Mouse (Mus musculus): Measurements from ENCODE around the gene Gadd45g. TPM values are rescaled to one million over a fixed set of nuclear protein-coding genes. Genes with fewer than 3 reads are reported as not detected.

Gene Gadd45g
- polyA plus RNA-seq (2015; fragmentation: Nextera tagmentation; extraction: Ambion mirVana): 58.0 and 60.1 TPM in 2 replicates

- H3K4me2 ChIP-seq (ENCODE audit: low read length): peak within 1 kb of the TSS; percentile 96
- peak; percentile 77 for ATAC-seq (replicated peaks; ENCODE audit: low FRiP score, low read depth)
- no peak for TF ChIP-seq CTCF (IDR thresholded peaks at IDR 0.05; ENCODE audit: low read depth)
Observed at GRCm38 (mm10) chr13:51846301-51846867, at the start of gene Gadd45g. Gene Gadd45g (plus strand): TSS chr13:51846678.

GRCm38 (mm10) chr13:51797899-51798746 is 48.4 kb upstream of the Gadd45g start:
- H3K4me3 ChIP-seq (replicated peaks; ENCODE audit: low read depth, low read length): no peak overlapping the region
- no peaks in the 10 kb centered on the region for H3K4me1 ChIP-seq (replicated peaks; ENCODE audit: insufficient read depth, low read length)
- no peak overlapping the region for H3K9ac ChIP-seq (ENCODE audit: low read depth, low read length)
- no peaks in the 10 kb centered on the region for H3K9me3 ChIP-seq (replicated peaks; ENCODE audit: low read length)
- no peak for DNase-seq (ENCODE audit: low spot score)
- no peak for ATAC-seq (replicated peaks; ENCODE audit: low FRiP score, low read depth)
- H3K36me3 ChIP-seq (ENCODE audit: insufficient read depth, low read length): no peaks in the 10 kb centered on the region
- no peaks in the 10 kb centered on the region for H3K27me3 ChIP-seq (ENCODE audit: insufficient read depth, low read length)
- no peak overlapping the region for H3K4me2 ChIP-seq (ENCODE audit: low read length)
- no peak for TF ChIP-seq CTCF (IDR thresholded peaks at IDR 0.05; ENCODE audit: low read depth)
- no peak overlapping the region for H3K27ac ChIP-seq
- WGBS: 50% methylated on average over 8 of the region's 8 CpGs

More at GRCm38 (mm10) chr13:51846301-51846867, at the start of gene Gadd45g:
- under 1% methylated on average over 31 of the region's 31 CpGs for WGBS
- H3K27ac ChIP-seq: peak within 1 kb of the TSS; percentile 85
- H3K9me3 ChIP-seq (replicated peaks; ENCODE audit: low read length): no peaks in the 10 kb centered on the region
- H3K36me3 ChIP-seq (ENCODE audit: insufficient read depth, low read length): no peaks in the 10 kb centered on the region
- H3K4me1 ChIP-seq (replicated peaks; ENCODE audit: insufficient read depth, low read length): peaks cover 16% of the 10 kb centered on the region
- peak within 1 kb of the TSS; percentile 73 for H3K9ac ChIP-seq (ENCODE audit: low read depth, low read length)
- no peaks in the 10 kb centered on the region for H3K27me3 ChIP-seq (ENCODE audit: insufficient read depth, low read length)
- H3K4me3 ChIP-seq (replicated peaks; ENCODE audit: low read depth, low read length): peak within 1 kb of the TSS; percentile 53
- DNase-seq (ENCODE audit: low spot score): peak; percentile 98

DNA sequence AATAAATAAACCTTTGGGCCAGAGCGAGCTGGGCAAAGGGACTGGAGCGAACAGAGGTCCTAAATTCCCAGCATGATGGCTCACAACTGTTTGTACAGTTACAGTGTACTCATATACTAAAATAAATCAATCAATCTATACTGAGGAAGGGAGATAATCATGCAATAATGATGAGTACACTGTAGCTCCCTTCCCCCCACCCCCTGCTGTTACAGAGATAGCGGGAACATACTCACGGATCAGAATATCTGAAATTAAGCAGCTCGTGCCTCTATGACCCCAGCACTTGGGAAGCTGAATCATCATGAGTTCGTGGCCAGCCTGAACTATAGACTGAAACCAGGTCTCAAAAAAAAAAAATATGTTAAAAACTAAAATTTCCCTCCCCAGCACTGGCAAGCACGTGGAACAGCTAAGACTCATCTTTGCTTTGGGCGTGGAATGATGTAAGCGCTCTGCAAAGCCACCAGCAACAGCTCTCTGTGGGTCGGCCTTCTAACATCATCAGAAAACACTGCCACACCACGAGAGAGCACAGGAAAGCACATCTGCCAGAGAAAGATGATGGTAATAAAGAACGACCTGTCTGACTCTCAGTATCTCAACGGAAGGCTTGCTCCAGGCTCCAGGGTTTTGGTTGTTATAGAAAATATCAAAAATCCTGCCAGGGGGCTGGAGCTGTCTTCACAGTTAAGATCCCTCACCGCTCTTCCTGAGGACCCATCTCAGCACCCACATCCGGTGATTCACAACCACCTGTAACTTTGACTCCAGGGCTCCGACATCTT is 46.5 kb upstream of the Gadd45g start:
- no peak overlapping the region for H3K27ac ChIP-seq
- H3K36me3 ChIP-seq (ENCODE audit: insufficient read depth, low read length): no peaks in the 10 kb centered on the region
- DNase-seq (ENCODE audit: low spot score): no peak
- 84% methylated on average over 16 of the region's 16 CpGs for WGBS
- no peak overlapping the region for H3K4me3 ChIP-seq (replicated peaks; ENCODE audit: low read depth, low read length)
- H3K4me2 ChIP-seq (ENCODE audit: low read length): no peak overlapping the region
- no peaks in the 10 kb centered on the region for H3K27me3 ChIP-seq (ENCODE audit: insufficient read depth, low read length)
- H3K9me3 ChIP-seq (replicated peaks; ENCODE audit: low read length): no peaks in the 10 kb centered on the region
- no peak for ATAC-seq (replicated peaks; ENCODE audit: low FRiP score, low read depth)
- TF ChIP-seq CTCF (IDR thresholded peaks at IDR 0.05; ENCODE audit: low read depth): no peak
- no peaks in the 10 kb centered on the region for H3K4me1 ChIP-seq (replicated peaks; ENCODE audit: insufficient read depth, low read length)
- no peak overlapping the region for H3K9ac ChIP-seq (ENCODE audit: low read depth, low read length)

GRCm38 (mm10) chr13:51800921-51801320 is 45.6 kb upstream of the Gadd45g start:
- Histone ChIP-seq H3K27me3 (ENCODE audit: insufficient read depth, low read length) (no peaks in the 10 kb centered on the region), H3K36me3 (ENCODE audit: insufficient read depth, low read length) (no peaks in the 10 kb centered on the region), H3K9me3 (replicated peaks; ENCODE audit: low read length) (no peaks in the 10 kb centered on the region), H3K9ac (ENCODE audit: low read depth, low read length) (no peak overlapping the region), H3K4me1 (replicated peaks; ENCODE audit: insufficient read depth, low read length) (no peaks in the 10 kb centered on the region), H3K4me2 (ENCODE audit: low read length) (no peak overlapping the region), H3K4me3 (replicated peaks; ENCODE audit: low read depth, low read length) (no peak overlapping the region), H3K27ac (no peak overlapping the region)
- no peak for ATAC-seq (replicated peaks; ENCODE audit: low FRiP score, low read depth)
- no peak for TF ChIP-seq CTCF (IDR thresholded peaks at IDR 0.05; ENCODE audit: low read depth)
- 63% methylated on average over 9 of the region's 9 CpGs for WGBS
- DNase-seq (ENCODE audit: low spot score): no peak

- Histone ChIP-seq H3K27me3 (ENCODE audit: insufficient read depth, low read length) (no peaks in the 10 kb centered on the region), H3K27ac (no peak overlapping the region), H3K4me1 (replicated peaks; ENCODE audit: insufficient read depth, low read length) (no peaks in the 10 kb centered on the region), H3K4me2 (ENCODE audit: low read length) (no peak overlapping the region), H3K36me3 (ENCODE audit: insufficient read depth, low read length) (no peaks in the 10 kb centered on the region), H3K4me3 (replicated peaks; ENCODE audit: low read depth, low read length) (no peak overlapping the region), H3K9me3 (replicated peaks; ENCODE audit: low read length) (no peaks in the 10 kb centered on the region), H3K9ac (ENCODE audit: low read depth, low read length) (no peak overlapping the region)
- WGBS: 62% methylated on average over 4 of the region's 4 CpGs
- TF ChIP-seq CTCF (IDR thresholded peaks at IDR 0.05; ENCODE audit: low read depth): no peak
- DNase-seq (ENCODE audit: low spot score) (no peak), ATAC-seq (replicated peaks; ENCODE audit: low FRiP score, low read depth) (no peak)
Observed at GRCm38 (mm10) chr13:51805634-51806033, 40.8 kb upstream of the Gadd45g start.

GRCm38 (mm10) chr13:51806220-51806619 is 40.3 kb upstream of the Gadd45g start:
- ATAC-seq (replicated peaks; ENCODE audit: low FRiP score, low read depth): no peak
- Histone ChIP-seq H3K27ac (no peak overlapping the region), H3K4me1 (replicated peaks; ENCODE audit: insufficient read depth, low read length) (no peaks in the 10 kb centered on the region), H3K36me3 (ENCODE audit: insufficient read depth, low read length) (no peaks in the 10 kb centered on the region), H3K4me3 (replicated peaks; ENCODE audit: low read depth, low read length) (no peak overlapping the region), H3K4me2 (ENCODE audit: low read length) (no peak overlapping the region), H3K9ac (ENCODE audit: low read depth, low read length) (no peak overlapping the region), H3K27me3 (ENCODE audit: insufficient read depth, low read length) (no peaks in the 10 kb centered on the region), H3K9me3 (replicated peaks; ENCODE audit: low read length) (no peaks in the 10 kb centered on the region)
- DNase-seq (ENCODE audit: low spot score): no peak
- TF ChIP-seq CTCF (IDR thresholded peaks at IDR 0.05; ENCODE audit: low read depth): no peak
- WGBS: 78% methylated on average over 15 of the region's 15 CpGs
